Mouse (Mus musculus) liver, embryonic 14.5 days (tissue): ENCODE data around the gene Gfra1. TPM values are rescaled to one million over a fixed set of nuclear protein-coding genes. Genes with fewer than 3 reads are reported as not detected.
A peak's percentile ranks its signal among the peaks of the same experiment; 100 is the strongest.

Source experiments
- ATAC-seq: fragments of 200-750 bp; cut with Nextera tagmentation; 2 replicates; pipeline ENCODE4 v1.8.0; 2017; ENCODE audit warnings: moderate number of reproducible peaks, mild to moderate bottlenecking, moderate library complexity; ENCODE audit not compliant: insufficient read depth
- DNase-seq, 3 experiments: peaks; one replicate each; pipeline ENCODE4 v3.0.0-alpha.2; 2012 to 2013; ENCODE audit warnings: low read depth in 3 of 3, low spot score in 3 of 3
- H3K27ac ChIP-seq: fragments of 300-500 bp; sonication (generic); 2 replicates; pipeline ENCODE4 v1.5.1; 2014; ENCODE audit warnings: moderate library complexity, mild to moderate bottlenecking, control low read depth, inconsistent platforms
- H3K27me3 ChIP-seq: fragments of 300-500 bp; sonication (generic); 2 replicates; pipeline ENCODE4 v1.6.1; 2014; ENCODE audit warnings: mild to moderate bottlenecking, low read length, moderate library complexity; ENCODE audit not compliant: control insufficient read depth, insufficient read depth
- H3K36me3 ChIP-seq: fragments of 300-500 bp; sonication (generic); replicated peaks from 2 replicates; pipeline ENCODE4 v1.6.1; 2014; ENCODE audit warnings: low read depth; ENCODE audit not compliant: control insufficient read depth, insufficient read depth
- H3K4me1 ChIP-seq, 2 experiments: fragments of 200-500 bp in 1 of 2; fragments of 300-500 bp in 1 of 2; sonication (generic) in 1 of 2; replicated peaks; 2 replicates each; pipeline ENCODE4 v1.6.1; 2012 to 2014; ENCODE audit warnings: antibody characterized with exemption in 1 of 2, inconsistent platforms in 1 of 2, low read length in 1 of 2; ENCODE audit not compliant: control insufficient read depth in 2 of 2, insufficient read depth in 2 of 2
- H3K4me2 ChIP-seq: fragments of 300-500 bp; sonication (generic); 2 replicates; pipeline ENCODE4 v1.6.1; 2014; ENCODE audit warnings: low read depth, mild to moderate bottlenecking, control low read depth, moderate library complexity
- H3K4me3 ChIP-seq, 2 experiments: fragments of 200-500 bp in 1 of 2; fragments of 300-500 bp in 1 of 2; sonication (generic) in 1 of 2; 2 replicates each; pipeline ENCODE4 v1.5.1; 2012 to 2014; ENCODE audit warnings: low read depth in 2 of 2, low read length in 2 of 2, mild to moderate bottlenecking in 2 of 2, control low read depth in 1 of 2, inconsistent platforms in 1 of 2, moderate library complexity in 1 of 2; ENCODE audit not compliant: insufficient read depth in 1 of 2
- H3K9ac ChIP-seq: fragments of 300-500 bp; sonication (generic); replicated peaks from 2 replicates; pipeline ENCODE4 v1.6.1; 2014; ENCODE audit warnings: mild to moderate bottlenecking, control low read depth, moderate library complexity
- H3K9me3 ChIP-seq: fragments of 300-500 bp; sonication (generic); 2 replicates; pipeline ENCODE4 v1.6.1; 2016; ENCODE audit warnings: low read length, mixed read lengths; ENCODE audit not compliant: control insufficient read depth
- CTCF ChIP-seq: IDR thresholded peaks from 2 replicates; pipeline ENCODE4 v1.5.1; 2016; ENCODE audit warnings: antibody characterized with exemption, low read depth, control low read depth
- EP300 ChIP-seq: IDR thresholded peaks from 2 replicates; pipeline ENCODE4 v1.6.1; 2016; ENCODE audit warnings: antibody characterized with exemption, low read depth
- WGBS: fragments of 180-500 bp; shearing (Covaris S2); extraction: QIAGEN DNeasy Blood & Tissue Kit; methylation state at CpG from one replicate; pipeline ENCODE4 v1.1.7; 2014; ENCODE audit not compliant: insufficient replicate concordance; 5-methylcytosine and 5-hydroxymethylcytosine counted together
- polyA plus RNA-seq, 2 experiments: library from polyadenylated mRNA; depleted of rRNA in 1 of 2; stranded (reverse) in 1 of 2; unstranded in 1 of 2; fragments of >200 nt; fragmentation: Nextera tagmentation in 1 of 2; extraction: Ambion mirVana in 1 of 2; gene quantifications; 2 replicates each; pipeline versions ENCODE4 v1.2.1 to v1.2.3; 2012 to 2014

Gene Gfra1
- polyA plus RNA-seq, 2 experiments: 2.7 to 3.8 TPM

DNA sequence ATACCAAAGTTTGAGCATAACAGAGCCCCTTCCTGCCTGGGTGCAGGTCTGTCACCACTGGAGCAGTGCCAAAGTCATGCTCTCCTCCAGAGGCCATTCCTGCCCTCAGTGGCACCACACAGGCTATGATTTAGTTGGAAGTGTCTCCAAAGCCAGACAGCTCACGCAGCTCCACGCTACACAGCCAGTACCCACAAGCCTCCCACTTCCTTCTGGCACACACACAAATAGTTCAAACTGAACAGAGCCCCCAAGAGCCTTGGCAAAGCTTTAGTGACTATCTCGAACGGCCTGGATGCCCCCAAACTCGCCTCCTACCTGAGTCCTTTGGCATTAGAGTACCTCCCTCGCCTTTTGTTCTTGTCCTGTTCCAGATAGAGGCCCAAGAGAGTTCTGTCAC is 56.5 kb downstream of the Gfra1 start:
- ATAC-seq (no peak), DNase-seq (no peak)
- no peak for TF ChIP-seq EP300
- TF ChIP-seq CTCF: no peak

DNA sequence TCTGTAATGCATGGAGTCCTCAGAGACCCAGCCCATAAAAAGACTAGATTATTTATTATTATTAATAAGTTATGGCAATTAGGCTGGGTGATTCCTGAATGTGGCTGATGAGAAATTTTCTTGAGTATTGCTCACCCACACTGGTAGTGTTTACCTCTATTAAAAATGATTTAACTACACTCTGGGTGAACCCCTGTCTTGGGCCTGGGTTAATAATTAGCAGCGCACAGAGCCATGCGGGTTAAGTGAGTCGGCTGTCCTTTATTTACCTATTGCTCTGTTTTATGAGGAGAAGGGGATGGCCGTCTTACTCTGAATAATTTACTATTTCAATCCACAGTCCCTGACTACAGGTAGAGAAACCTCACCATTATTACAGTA is 59.1 kb downstream of the Gfra1 start:
- no peak overlapping the region for H3K4me3 ChIP-seq
- no peaks in the 10 kb centered on the region for H3K9me3 ChIP-seq
- WGBS: 57% methylated on average over 4 of the region's 4 CpGs
- H3K4me1 ChIP-seq: peaks cover 0 to 4% of the 10 kb centered on the region in 2 experiments; a peak in 1 of 4 replicates
- H3K27me3 ChIP-seq: no peaks in the 10 kb centered on the region
- DNase-seq (peak in 2 of 3 experiments; percentile 12 to 16), ATAC-seq (0 out of 2 replicates have a peak, but pooled peaks have one; percentile 39)
- no peak overlapping the region for H3K9ac ChIP-seq
- peak overlapping the region; percentile 36 for H3K4me2 ChIP-seq
- H3K27ac ChIP-seq: no peak overlapping the region
- TF ChIP-seq EP300: no peak
- TF ChIP-seq CTCF: no peak
- no peaks in the 10 kb centered on the region for H3K36me3 ChIP-seq

More for the DNA sequence above, 56.5 kb downstream of the Gfra1 start:
- 51% methylated on average over 6 of the region's 6 CpGs for WGBS
- no peak overlapping the region for H3K4me2 ChIP-seq
- H3K4me1 ChIP-seq: peaks cover 0 to 4% of the 10 kb centered on the region in 2 experiments; a peak in 1 of 4 replicates
- no peaks in the 10 kb centered on the region for H3K36me3 ChIP-seq
- H3K27ac ChIP-seq: no peak overlapping the region
- H3K9me3 ChIP-seq: no peaks in the 10 kb centered on the region
- H3K27me3 ChIP-seq: no peaks in the 10 kb centered on the region
- H3K4me3 ChIP-seq: no peak overlapping the region
- no peak overlapping the region for H3K9ac ChIP-seq

DNA sequence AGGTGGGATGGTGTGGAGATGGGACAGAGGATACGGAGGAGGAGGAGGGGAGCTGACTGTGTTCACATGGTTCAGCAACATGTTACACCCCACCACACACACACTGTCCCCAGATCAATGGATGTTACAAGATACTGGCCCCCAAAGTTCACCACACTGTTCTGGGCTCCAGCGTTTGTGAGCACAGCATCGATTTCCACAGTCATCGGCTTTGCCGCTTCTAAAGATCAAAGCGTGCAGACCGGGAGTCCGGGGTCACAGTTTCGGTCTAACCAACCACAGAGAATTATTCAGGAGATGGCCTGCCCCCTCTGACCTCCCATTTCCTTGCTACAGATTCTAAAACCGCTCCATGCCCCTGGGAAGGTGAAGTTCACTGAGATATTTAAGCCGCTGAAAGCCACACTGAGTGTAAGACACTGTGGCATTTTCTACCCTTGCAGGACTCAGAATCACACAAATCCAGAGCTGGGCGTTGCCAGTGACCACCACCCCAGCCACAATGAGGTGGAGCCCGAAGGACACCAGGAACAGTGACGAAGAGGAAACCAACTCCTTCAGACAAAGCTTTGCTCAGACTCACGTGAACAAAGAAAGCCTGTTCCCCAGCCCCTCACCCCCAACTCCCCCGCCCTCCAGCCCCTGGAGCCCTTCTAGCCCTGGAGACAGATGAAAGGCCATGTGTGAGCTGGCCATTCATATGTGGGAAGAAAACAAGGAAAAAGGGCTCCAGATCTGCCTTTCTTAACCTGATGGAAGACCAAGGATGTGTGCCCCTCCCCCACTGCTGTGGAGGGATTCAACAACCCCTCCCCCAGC is 59.7 kb downstream of the Gfra1 start:
- Histone ChIP-seq H3K4me2 (peak overlapping the region; percentile 36), H3K9ac (no peak overlapping the region), H3K36me3 (no peaks in the 10 kb centered on the region), H3K27ac (peak overlapping the region; percentile 37), H3K4me1 (peaks cover 0 to 4% of the 10 kb centered on the region in 2 experiments; a peak in 1 of 4 replicates), H3K9me3 (no peaks in the 10 kb centered on the region), H3K27me3 (no peaks in the 10 kb centered on the region), H3K4me3 (no peak overlapping the region)
- TF ChIP-seq EP300: no peak
- TF ChIP-seq CTCF: no peak
- DNase-seq (peak; percentile 23 to 37 (median 36)), ATAC-seq (peak; percentile 57; the same call in 1 of the 2 replicates)
- 59% methylated on average over 16 of the region's 16 CpGs for WGBS

DNA sequence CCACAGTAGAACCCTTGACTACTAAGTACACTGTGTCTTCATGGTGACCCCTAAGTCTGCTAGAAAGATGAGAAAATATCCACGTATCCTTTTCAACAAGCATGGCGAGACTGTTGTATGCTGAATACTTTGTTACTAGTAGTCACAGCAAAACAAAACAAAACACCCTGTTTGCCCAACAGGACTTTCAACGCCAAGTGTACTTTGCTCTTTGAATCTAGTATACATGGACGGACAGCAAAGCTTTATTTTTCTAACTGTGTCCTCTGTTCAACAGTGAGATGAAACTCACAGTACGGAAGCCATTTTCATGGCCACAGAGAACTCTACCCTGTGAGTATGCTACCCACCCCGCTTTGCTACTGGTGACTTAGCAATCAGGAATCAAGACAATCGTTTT is 62.6 kb downstream of the Gfra1 start:
- no peak overlapping the region for H3K27ac ChIP-seq
- DNase-seq (no peak), ATAC-seq (no peak)
- 55% methylated on average over 7 of the region's 7 CpGs for WGBS
- no peak overlapping the region for H3K4me2 ChIP-seq
- H3K27me3 ChIP-seq: no peaks in the 10 kb centered on the region
- no peaks in the 10 kb centered on the region for H3K36me3 ChIP-seq
- H3K4me1 ChIP-seq: peaks cover 0 to 3% of the 10 kb centered on the region in 2 experiments; a peak in 1 of 4 replicates
- no peak for TF ChIP-seq CTCF
- no peak for TF ChIP-seq EP300
- no peaks in the 10 kb centered on the region for H3K9me3 ChIP-seq
- H3K9ac ChIP-seq: no peak overlapping the region
- H3K4me3 ChIP-seq: no peak overlapping the region

DNA sequence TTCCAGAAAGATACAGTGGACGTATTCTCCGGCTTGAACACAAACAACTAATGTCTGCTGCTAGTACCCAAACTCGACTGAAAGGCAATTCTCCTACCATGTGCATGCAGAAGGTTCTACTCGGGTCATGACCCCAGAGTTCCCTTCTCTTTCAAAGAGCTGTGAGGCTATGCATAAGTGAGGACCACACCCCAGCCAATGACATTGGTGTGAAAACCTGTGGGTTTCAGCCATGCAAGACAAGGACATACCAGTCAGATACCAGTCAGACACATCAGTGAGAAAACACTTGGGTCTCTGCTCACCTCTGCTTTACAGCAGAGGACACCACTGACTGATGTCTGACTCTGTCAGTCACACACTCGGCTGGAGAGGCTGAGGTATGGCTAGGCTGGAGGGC is 63.9 kb downstream of the Gfra1 start:
- Histone ChIP-seq H3K4me3 (no peak overlapping the region), H3K9me3 (no peaks in the 10 kb centered on the region), H3K4me1 (peaks cover 0 to 3% of the 10 kb centered on the region in 2 experiments; a peak in 1 of 4 replicates), H3K27ac (no peak overlapping the region), H3K9ac (no peak overlapping the region), H3K27me3 (no peaks in the 10 kb centered on the region), H3K36me3 (no peaks in the 10 kb centered on the region), H3K4me2 (no peak overlapping the region)
- ATAC-seq (no peak), DNase-seq (no peak)
- no peak for TF ChIP-seq CTCF
- no peak for TF ChIP-seq EP300
- 51% methylated on average over 5 of the region's 5 CpGs for WGBS
